Mouse (Mus musculus) lung, postnatal 0 days (tissue): ENCODE data around the gene Sh3bp2.
"Not testable (repeated sequence)": the region's sequence is repeated elsewhere in the genome, so short reads cannot be mapped to it uniquely, and the experiment has no call there.

Source experiments
- CTCF ChIP-seq: IDR thresholded peaks from 2 replicates; pipeline ENCODE4 v1.5.1; 2016; ENCODE audit warnings: antibody characterized with exemption, mild to moderate bottlenecking
- EP300 ChIP-seq: IDR thresholded peaks from 2 replicates; pipeline ENCODE4 v1.6.1; 2016; ENCODE audit warnings: antibody characterized with exemption, mild to moderate bottlenecking, control low read depth

DNA sequence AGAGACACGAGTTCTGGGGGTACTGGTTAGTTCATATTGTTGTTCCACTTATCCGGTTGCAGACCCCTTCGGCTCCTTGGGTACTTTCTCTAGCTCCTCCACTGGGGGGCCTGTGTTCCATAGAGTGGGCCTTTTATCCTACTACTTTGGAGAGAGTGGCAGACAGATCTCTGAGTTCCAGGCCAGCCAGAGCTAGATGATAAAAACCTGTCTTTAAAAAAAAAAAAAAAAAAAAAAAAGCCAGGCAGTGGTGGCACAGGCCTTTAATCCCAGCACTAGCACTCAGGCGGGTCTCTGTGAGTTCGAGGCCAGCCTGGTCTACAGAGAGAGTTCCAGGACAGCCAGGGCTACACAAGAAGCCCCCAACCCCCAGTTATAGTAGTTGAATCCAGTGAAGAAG lies 66.6 kb downstream of the Sh3bp2 start:
- not testable (repeated sequence) for TF ChIP-seq CTCF, EP300
